Mouse (Mus musculus) left cerebral cortex, adult 6 months (tissue): ENCODE data around the gene Scoc. TPM values are rescaled to one million over a fixed set of nuclear protein-coding genes. Genes with fewer than 3 reads are reported as not detected.

Source experiments
- long read RNA-seq, 2 experiments: library from polyadenylated mRNA; unstranded; transcript quantifications; one replicate each; pipeline ENCODE4 v2.0.0; 2019 to 2020
- polyA plus RNA-seq: library from polyadenylated mRNA; unstranded; fragments of <200 nt; fragmentation: Nextera tagmentation; gene quantifications from 2 replicates; pipeline ENCODE4 v1.2.3, GENCODE M21; 2021

Gene Scoc
- 380 and 458 TPM in 2 replicates for polyA plus RNA-seq
- long read RNA-seq, experiment 1, transcript Scoc-203 (4 exons, 409 nt): major isoform, 736 of 825 reads
- long read RNA-seq, experiment 1, transcript Scoc-202 (4 exons, 1,764 nt): minor isoform, 55 of 825 reads
- long read RNA-seq, experiment 1, partial matches to known transcripts: 9 of 825 reads
- long read RNA-seq, experiment 1, other reads (novel, unspliced or antisense): 23 of 825 reads
- long read RNA-seq, experiment 2, transcript Scoc-202 (4 exons, 1,764 nt): minor isoform, 11 of 324 reads
- long read RNA-seq, experiment 2, transcript Scoc-203 (4 exons, 409 nt): major isoform, 260 of 324 reads
- long read RNA-seq, experiment 2, partial matches to known transcripts: 8 of 324 reads
- long read RNA-seq, experiment 2, other reads (novel, unspliced or antisense): 44 of 324 reads

GRCm38 (mm10) chr8:83458222-83458621, at the start of gene Scoc:
Scoc (minus strand) TSS chr8:83458391.

GRCm38 (mm10) chr8:83389316-83390005, 68.7 kb downstream of the Scoc start, which contains the start of gene Clgn:
Clgn (plus strand) TSS chr8:83389867.

Other genes with a start within 250 kb of the Scoc start
- not detected in 2 replicates for gene Ucp1, start 168.0 kb downstream of the Scoc start, polyA plus RNA-seq
- gene Elmod2, start 125.9 kb downstream of the Scoc start, polyA plus RNA-seq: 4.2 and 4.3 TPM in 2 replicates
- not detected in 2 replicates for gene Mgat4d, start 109.9 kb downstream of the Scoc start, polyA plus RNA-seq
- 2.8 and 3.6 TPM in 2 replicates for gene Clgn, start 68.5 kb downstream of the Scoc start, polyA plus RNA-seq
- gene Olfr370, start 77.4 kb upstream of the Scoc start, polyA plus RNA-seq: not detected in 2 replicates
- 610 and 651 TPM in 2 replicates for gene Ndufb7, start 108.3 kb upstream of the Scoc start, polyA plus RNA-seq
- gene Tecr, start 149.6 kb upstream of the Scoc start, polyA plus RNA-seq: 1,413 and 1,506 TPM in 2 replicates
- 42.8 and 49.1 TPM in 2 replicates for gene Dnajb1, start 149.8 kb upstream of the Scoc start, polyA plus RNA-seq
- gene Gipc1, start 194.3 kb upstream of the Scoc start, polyA plus RNA-seq: 103 and 129 TPM in 2 replicates
- 0.18 and 0.40 TPM in 2 replicates for gene Ptger1, start 208.3 kb upstream of the Scoc start, polyA plus RNA-seq
- 5.5 and 11.2 TPM in 2 replicates for gene Pkn1, start 240.8 kb upstream of the Scoc start, polyA plus RNA-seq